Mouse (Mus musculus) cerebellum, postnatal 14 days (tissue): ENCODE measurements around the gene Slc25a33.
A peak's percentile ranks its signal among the peaks of the same experiment; 100 is the strongest.
"Not testable (repeated sequence)": the region's sequence is repeated elsewhere in the genome, so short reads cannot be mapped to it uniquely, and the experiment has no call there.

Experiments
- DNase-seq, 2 experiments: peaks; one replicate each; pipeline ENCODE4 v3.0.0; 2021; ENCODE audit warnings: mixed read lengths in 2 of 2

Slc25a33 gene

GRCm38 (mm10) chr4:149756546-149756945, 17.5 kb downstream of the Slc25a33 start:
- not testable (repeated sequence) for DNase-seq

GRCm38 (mm10) chr4:149752836-149753235, 21.2 kb downstream of the Slc25a33 start:
- DNase-seq: no peak

GRCm38 (mm10) chr4:149752124-149752799, 21.8 kb downstream of the Slc25a33 start:
- peak; percentile 78 to 79 for DNase-seq

- DNase-seq: no peak
These were observed 23.4 kb downstream of the Slc25a33 start for GRCm38 (mm10) chr4:149750671-149751070.

GRCm38 (mm10) chr4:149749663-149750015, 24.4 kb downstream of the Slc25a33 start:
- not testable (repeated sequence) for DNase-seq

GRCm38 (mm10) chr4:149749003-149749662, 24.9 kb downstream of the Slc25a33 start:
- no peak for DNase-seq

- DNase-seq: no peak
These were observed 30.0 kb downstream of the Slc25a33 start for GRCm38 (mm10) chr4:149744119-149744518.

GRCm38 (mm10) chr4:149742011-149742530, 32.0 kb downstream of the Slc25a33 start:
- DNase-seq: no peak

GRCm38 (mm10) chr4:149740301-149740700, 33.8 kb downstream of the Slc25a33 start:
- no peak for DNase-seq

GRCm38 (mm10) chr4:149739478-149739877, 34.6 kb downstream of the Slc25a33 start:
- DNase-seq: no peak

- DNase-seq: peak; percentile 99
These were observed 36.4 kb downstream of the Slc25a33 start, which contains the start of gene Tmem201 for GRCm38 (mm10) chr4:149737383-149738324. Tmem201 (minus strand) TSS chr4:149738044.

GRCm38 (mm10) chr4:149736581-149736980, 37.5 kb downstream of the Slc25a33 start:
- peak; percentile 93 to 95 for DNase-seq

- DNase-seq: peak; percentile 48 to 55
These were observed 38.3 kb downstream of the Slc25a33 start for GRCm38 (mm10) chr4:149735624-149736250.

GRCm38 (mm10) chr4:149734730-149735475, 39.2 kb downstream of the Slc25a33 start:
- DNase-seq: peak; percentile 70 to 79

GRCm38 (mm10) chr4:149734246-149734645, 39.8 kb downstream of the Slc25a33 start:
- DNase-seq: no peak

GRCm38 (mm10) chr4:149733748-149734147, 40.3 kb downstream of the Slc25a33 start:
- DNase-seq: peak; percentile 40 to 47

GRCm38 (mm10) chr4:149732800-149733199, 41.3 kb downstream of the Slc25a33 start:
- DNase-seq: no peak

- DNase-seq: no peak
These were observed 41.8 kb downstream of the Slc25a33 start for GRCm38 (mm10) chr4:149732313-149732712.

- DNase-seq: no peak
These were observed 43.2 kb downstream of the Slc25a33 start for GRCm38 (mm10) chr4:149730827-149731226.

GRCm38 (mm10) chr4:149728810-149729209, 45.3 kb downstream of the Slc25a33 start:
- DNase-seq: no peak

- DNase-seq: no peak
These were observed 46.4 kb downstream of the Slc25a33 start for GRCm38 (mm10) chr4:149727636-149728035.
